ENCODE assay signal across 11 mouse cellular contexts in the genomic region with DNA sequence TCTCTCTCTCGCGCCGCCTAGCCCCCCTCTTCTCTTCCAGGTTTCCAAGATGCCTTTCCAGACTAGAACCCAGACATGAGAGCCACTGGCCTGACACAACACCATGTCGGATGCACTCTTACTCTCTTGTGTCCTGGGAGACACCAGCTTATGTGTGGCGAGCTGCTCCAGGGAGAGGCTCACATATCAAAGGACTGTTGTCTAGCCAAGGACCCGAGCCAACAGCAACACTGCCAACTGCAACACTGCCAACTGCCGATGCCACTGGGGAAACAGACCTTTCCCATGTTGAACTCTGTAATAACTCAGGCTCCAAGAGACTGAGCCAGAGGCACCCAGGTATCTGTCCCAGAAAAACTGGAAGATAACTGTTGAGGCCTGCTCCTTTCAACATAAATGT. TPM values are rescaled to one million over a fixed set of nuclear protein-coding genes. Genes with fewer than 3 reads are reported as not detected.
DNase-seq lines count a peak whose midpoint lies in the region; ATAC-seq lines count a peak whose summit lies in the region.
"Had no signal": no experiment of that assay in that cellular context is flagged by ENCODE, and none has a peak within 500 bp of the region (broad histone marks: within the 10 kb centered on the region; RNA-seq: fewer than 3 reads in every experiment).

No protein-coding gene starts in this region.

- H3K4me3 ChIP-seq in hindbrain, embryonic 16.5 days (ENCODE audit: low read length): no peak overlapping the region
- no peak overlapping the region for H3K4me3 ChIP-seq in hindbrain, embryonic 13.5 days
- H3K4me3 ChIP-seq in neural tube, embryonic 15.5 days (replicated peaks): no peak overlapping the region
- H3K4me3 ChIP-seq: embryonic facial prominence, embryonic 13.5 days; neural tube, embryonic 12.5 days had no signal

- no peaks in the 10 kb centered on the region for H3K9me3 ChIP-seq in hindbrain, embryonic 16.5 days (ENCODE audit: control insufficient read depth, low read length)
- no peaks in the 10 kb centered on the region for H3K9me3 ChIP-seq in hindbrain, embryonic 13.5 days
- no peaks in the 10 kb centered on the region for H3K9me3 ChIP-seq in neural tube, embryonic 15.5 days (replicated peaks)
- H3K9me3 ChIP-seq: embryonic facial prominence, embryonic 13.5 days; G1E; neural tube, embryonic 12.5 days had no signal

- H3K27me3 ChIP-seq in hindbrain, embryonic 16.5 days (replicated peaks; ENCODE audit: control insufficient read depth, insufficient read depth, low read length): no peaks in the 10 kb centered on the region
- H3K27me3 ChIP-seq in hindbrain, embryonic 13.5 days: no peaks in the 10 kb centered on the region
- H3K27me3 ChIP-seq in neural tube, embryonic 15.5 days (replicated peaks): no peaks in the 10 kb centered on the region
- H3K27me3 ChIP-seq: embryonic facial prominence, embryonic 13.5 days; neural tube, embryonic 12.5 days had no signal

- no peak overlapping the region for H3K27ac ChIP-seq in hindbrain, embryonic 16.5 days (ENCODE audit: low read depth, low read length)
- no peak overlapping the region for H3K27ac ChIP-seq in hindbrain, embryonic 13.5 days
- no peak overlapping the region for H3K27ac ChIP-seq in neural tube, embryonic 15.5 days (replicated peaks)
- H3K27ac ChIP-seq: embryonic facial prominence, embryonic 13.5 days; neural tube, embryonic 12.5 days had no signal

- H3K4me2 ChIP-seq in hindbrain, embryonic 16.5 days (ENCODE audit: low read length): no peak overlapping the region
- H3K4me2 ChIP-seq in hindbrain, embryonic 13.5 days: no peak overlapping the region
- H3K4me2 ChIP-seq in neural tube, embryonic 15.5 days: no peak overlapping the region
- H3K4me2 ChIP-seq: embryonic facial prominence, embryonic 13.5 days; neural tube, embryonic 12.5 days had no signal

- H3K9ac ChIP-seq in hindbrain, embryonic 16.5 days (ENCODE audit: low read depth, low read length): no peak overlapping the region
- H3K9ac ChIP-seq in hindbrain, embryonic 13.5 days: no peak overlapping the region
- H3K9ac ChIP-seq in neural tube, embryonic 15.5 days (replicated peaks): no peak overlapping the region
- H3K9ac ChIP-seq: embryonic facial prominence, embryonic 13.5 days; neural tube, embryonic 12.5 days had no signal

- no peaks in the 10 kb centered on the region for H3K4me1 ChIP-seq in hindbrain, embryonic 16.5 days (ENCODE audit: control insufficient read depth, insufficient read depth, low read depth, low read length)
- peaks cover 10% of the 10 kb centered on the region; the same call in 1 of the 2 replicates for H3K4me1 ChIP-seq in hindbrain, embryonic 13.5 days (replicated peaks)
- 0 out of 2 replicates have a peak, but pooled peaks cover 7% of the 10 kb centered on the region for H3K4me1 ChIP-seq in neural tube, embryonic 15.5 days
- H3K4me1 ChIP-seq: neural tube, embryonic 12.5 days had no signal

- H3K36me3 ChIP-seq in hindbrain, embryonic 16.5 days (ENCODE audit: control insufficient read depth, insufficient read depth, low read length): 0 out of 2 replicates have a peak, but pooled peaks cover 3% of the 10 kb centered on the region
- H3K36me3 ChIP-seq in hindbrain, embryonic 13.5 days: peaks cover 44% of the 10 kb centered on the region
- H3K36me3 ChIP-seq in neural tube, embryonic 15.5 days: peaks cover 20% of the 10 kb centered on the region

- WGBS in hindbrain, embryonic 16.5 days: 62% methylated on average over 7 of the region's 7 CpGs
- WGBS in hindbrain, embryonic 13.5 days: 69% methylated on average over 7 of the region's 7 CpGs
- WGBS in neural tube, embryonic 15.5 days: 58% methylated on average over 7 of the region's 7 CpGs

- ATAC-seq in hindbrain, embryonic 16.5 days: peak; percentile 48; the same call in 1 of the 2 replicates
- ATAC-seq in hindbrain, embryonic 13.5 days (ENCODE audit: low FRiP score): no peak
- ATAC-seq in neural tube, embryonic 15.5 days (ENCODE audit: low FRiP score): no peak

- DNase-seq in adrenal gland, adult 8-10 months: peak; percentile 54
- peak; percentile 88 for DNase-seq in gastrocnemius, adult 18-20 months (ENCODE audit: low spot score)
- peak; percentile 25 for DNase-seq in kidney, postnatal 10 days
- DNase-seq in spleen, adult 18-20 months: no peak
- no peak for DNase-seq in thymus, postnatal 25 days

RNA-seq across cellular contexts. Expression of a gene that starts 10.0 kb away (rescaled TPM):
- polyA plus RNA-seq in hindbrain, embryonic 16.5 days (2015; fragmentation: Nextera tagmentation; extraction: Ambion mirVana): 38.4 and 43.0 TPM in 2 replicates
- 44.9 and 47.4 TPM in 2 replicates for polyA plus RNA-seq in hindbrain, embryonic 13.5 days (2015; fragmentation: Nextera tagmentation; extraction: Ambion mirVana)
- 100 to 1,000 TPM; 101 to 198 (median 175) TPM for total RNA-seq in adrenal gland, adult 8-10 months (2022)
- 10 to 100 TPM; 20.0 to 24.1 TPM for total RNA-seq in gastrocnemius, adult 18-20 months (2021)
- polyA plus RNA-seq in neural tube, embryonic 15.5 days (2015; fragmentation: Nextera tagmentation; extraction: Ambion mirVana): 42.4 and 47.9 TPM in 2 replicates

RNA-seq across cellular contexts. Expression of a gene that starts 10.0 kb away (rescaled TPM):
- 0.57 and 0.74 TPM in 2 replicates for polyA plus RNA-seq in hindbrain, embryonic 16.5 days (2015; fragmentation: Nextera tagmentation; extraction: Ambion mirVana)
- polyA plus RNA-seq in hindbrain, embryonic 13.5 days (2015; fragmentation: Nextera tagmentation; extraction: Ambion mirVana): 0.43 and 0.49 TPM in 2 replicates
- total RNA-seq in adrenal gland, adult 8-10 months (2022): under 1 TPM; 0.15 to 0.59 (median 0.29) TPM
- not detected for total RNA-seq in gastrocnemius, adult 18-20 months (2021)
- 0.37 and 0.52 TPM in 2 replicates for polyA plus RNA-seq in neural tube, embryonic 15.5 days (2015; fragmentation: Nextera tagmentation; extraction: Ambion mirVana)
- polyA plus RNA-seq: G1E had no signal

RNA-seq across cellular contexts. Expression of a gene that starts 17.7 kb away (rescaled TPM):
- 59.5 and 65.0 TPM in 2 replicates for polyA plus RNA-seq in hindbrain, embryonic 16.5 days (2015; fragmentation: Nextera tagmentation; extraction: Ambion mirVana)
- 66.8 and 67.5 TPM in 2 replicates for polyA plus RNA-seq in hindbrain, embryonic 13.5 days (2015; fragmentation: Nextera tagmentation; extraction: Ambion mirVana)
- total RNA-seq in adrenal gland, adult 8-10 months (2022): 10 to 100 TPM; 43.7 to 64.6 (median 53.9) TPM
- total RNA-seq in gastrocnemius, adult 18-20 months (2021): 10 to 100 TPM in 1 of 2 experiments, 1 to 10 TPM in 1; 8.0 to 10.5 TPM
- 55.0 and 65.1 TPM in 2 replicates for polyA plus RNA-seq in neural tube, embryonic 15.5 days (2015; fragmentation: Nextera tagmentation; extraction: Ambion mirVana)

RNA-seq across cellular contexts. Expression of a gene that starts 17.7 kb away (rescaled TPM):
- 21.3 and 24.2 TPM in 2 replicates for polyA plus RNA-seq in hindbrain, embryonic 16.5 days (2015; fragmentation: Nextera tagmentation; extraction: Ambion mirVana)
- polyA plus RNA-seq in hindbrain, embryonic 13.5 days (2015; fragmentation: Nextera tagmentation; extraction: Ambion mirVana): 32.3 and 35.3 TPM in 2 replicates
- total RNA-seq in adrenal gland, adult 8-10 months (2022): 10 to 100 TPM; 20.7 to 31.8 (median 24.4) TPM
- total RNA-seq in gastrocnemius, adult 18-20 months (2021): 10 to 100 TPM in 1 of 2 experiments, 1 to 10 TPM in 1; 6.8 to 12.7 TPM
- polyA plus RNA-seq in neural tube, embryonic 15.5 days (2015; fragmentation: Nextera tagmentation; extraction: Ambion mirVana): 14.8 and 20.1 TPM in 2 replicates

RNA-seq across cellular contexts. Expression of a gene that starts 25.8 kb away (rescaled TPM):
- 87.0 and 90.1 TPM in 2 replicates for polyA plus RNA-seq in hindbrain, embryonic 16.5 days (2015; fragmentation: Nextera tagmentation; extraction: Ambion mirVana)
- polyA plus RNA-seq in hindbrain, embryonic 13.5 days (2015; fragmentation: Nextera tagmentation; extraction: Ambion mirVana): 67.3 and 69.7 TPM in 2 replicates
- 100 to 1,000 TPM; 412 to 672 (median 540) TPM for total RNA-seq in adrenal gland, adult 8-10 months (2022)
- total RNA-seq in gastrocnemius, adult 18-20 months (2021): 10 to 100 TPM; 26.6 to 30.1 TPM
- polyA plus RNA-seq in neural tube, embryonic 15.5 days (2015; fragmentation: Nextera tagmentation; extraction: Ambion mirVana): 74.5 and 86.5 TPM in 2 replicates

Comparison
In these comparisons a context has a peak if more than half of its experiments do, and no peak if none do; other contexts are left out.
1. DNase-seq: peak in adrenal gland, adult 8-10 months (single experiment), gastrocnemius, adult 18-20 months (single experiment) and kidney, postnatal 10 days (single experiment); none in spleen, adult 18-20 months (0 of 2) and thymus, postnatal 25 days (single experiment).